Mouse (Mus musculus) E14TG2a.4 (cell line): ENCODE measurements around the gene Cd207.

Experiments used
- H3K27me3 ChIP-seq: 2 replicates; pipeline ENCODE4 v1.6.1; 2014; ENCODE audit warnings: low read length, control low read depth; ENCODE audit not compliant: insufficient read depth
- H3K36me3 ChIP-seq: 2 replicates; pipeline ENCODE4 v1.6.1; 2014; ENCODE audit warnings: low read length, control low read depth; ENCODE audit not compliant: insufficient read depth
- H3K4me1 ChIP-seq: replicated peaks from 2 replicates; pipeline ENCODE4 v1.6.1; 2014; ENCODE audit warnings: low read depth, low read length, control low read depth
- H3K4me3 ChIP-seq: replicated peaks from 2 replicates; pipeline ENCODE4 v1.5.1; 2014; ENCODE audit warnings: mild to moderate bottlenecking, low read length
- H3K9me3 ChIP-seq: 2 replicates; pipeline ENCODE4 v1.6.1; 2014; ENCODE audit warnings: low read length, control low read depth
- CTCF ChIP-seq: conservative IDR thresholded peaks from 2 replicates; pipeline ENCODE4 v1.5.1; 2014; ENCODE audit warnings: low read length
- NANOG ChIP-seq: IDR thresholded peaks from 2 replicates; pipeline ENCODE4 v1.6.1; 2014; ENCODE audit warnings: borderline replicate concordance, low read length, mixed read lengths
- POU5F1 ChIP-seq: IDR thresholded peaks from 2 replicates; pipeline ENCODE4 v1.6.1; 2014; ENCODE audit warnings: low read length, borderline replicate concordance

The Cd207 gene

DNA sequence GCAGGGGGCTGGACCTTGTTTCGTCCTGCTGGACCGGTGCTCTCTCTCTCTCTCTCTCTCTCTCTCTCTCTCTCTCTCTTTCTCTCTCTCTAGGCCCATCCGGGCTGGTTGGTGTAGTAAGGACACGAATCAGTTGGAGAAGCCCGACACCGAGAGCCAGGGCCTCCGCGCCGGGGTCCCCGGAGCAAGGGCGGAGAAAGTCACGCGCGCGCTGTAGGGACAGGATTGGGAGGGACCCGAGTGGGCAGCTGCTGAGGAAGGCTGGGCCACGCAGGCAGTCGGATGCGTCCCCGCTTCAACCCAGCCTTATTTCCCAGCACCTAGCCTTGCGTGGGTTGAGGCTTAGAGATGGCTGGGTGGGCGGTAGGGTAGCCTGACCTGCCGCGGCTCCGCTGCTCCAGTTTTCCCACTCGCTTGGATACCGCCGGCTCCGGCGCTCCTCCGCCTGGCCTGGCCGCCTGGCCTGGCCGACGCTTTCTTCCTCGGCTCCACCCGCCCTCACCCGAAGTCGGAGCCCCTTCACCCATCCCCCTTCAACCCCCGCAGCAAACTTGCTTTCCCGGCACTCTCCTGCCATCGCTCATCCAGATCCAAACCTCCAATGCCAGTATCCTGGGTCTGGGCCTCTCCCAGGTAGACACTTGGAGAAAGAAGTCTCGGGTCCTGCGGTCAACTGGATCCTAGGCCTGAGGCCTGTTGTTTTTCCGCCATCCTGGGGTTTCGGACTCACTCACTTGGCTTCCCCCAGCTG lies 34.2 kb upstream of the Cd207 start:
- H3K4me1 ChIP-seq: peaks cover 71% of the 10 kb centered on the region
- H3K4me3 ChIP-seq: peak overlapping the region; percentile 80
- H3K36me3 ChIP-seq: no peaks in the 10 kb centered on the region
- H3K27me3 ChIP-seq: peaks cover 96% of the 10 kb centered on the region
- H3K9me3 ChIP-seq: no peaks in the 10 kb centered on the region
- TF ChIP-seq CTCF (no peak), POU5F1 (no peak), NANOG (no peak)

DNA sequence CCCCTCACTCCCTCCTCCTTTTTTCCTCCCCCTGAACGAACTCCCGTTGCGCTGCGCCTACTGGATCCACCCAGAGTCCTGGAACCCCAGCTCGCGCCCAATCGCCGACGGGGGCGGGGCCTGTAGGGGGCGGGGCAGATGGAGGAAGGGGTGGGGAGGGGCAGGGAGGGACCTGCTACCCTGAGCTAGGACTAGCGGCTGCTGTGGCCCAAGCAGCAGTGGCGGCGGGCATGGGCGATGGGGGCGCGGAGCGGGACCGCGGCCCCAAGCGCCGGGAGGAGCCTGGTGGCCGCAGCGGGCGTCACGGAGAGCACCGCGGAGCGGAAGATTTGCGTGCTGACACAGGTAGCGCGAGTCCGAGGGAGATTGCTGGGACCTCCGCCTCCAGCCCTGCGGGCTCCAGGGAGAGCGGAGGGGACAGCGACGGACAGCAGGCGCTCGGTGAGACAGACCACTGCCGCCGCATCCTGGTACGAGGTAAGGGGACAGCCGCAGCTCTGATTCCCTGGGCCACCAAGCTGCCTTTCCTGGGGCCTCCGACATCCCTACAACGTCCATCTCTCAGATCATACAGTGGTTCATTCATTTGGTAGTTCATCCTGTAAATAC lies 33.5 kb upstream of the Cd207 start, which contains the start of gene Vax2:
Gene Vax2, plus strand, starts transcription at position 198 of the 609 bp plus-strand sequence.
- H3K4me1 ChIP-seq: peaks cover 69% of the 10 kb centered on the region
- H3K36me3 ChIP-seq: no peaks in the 10 kb centered on the region
- TF ChIP-seq CTCF: no peak
- TF ChIP-seq NANOG: no peak
- TF ChIP-seq POU5F1: no peak

DNA sequence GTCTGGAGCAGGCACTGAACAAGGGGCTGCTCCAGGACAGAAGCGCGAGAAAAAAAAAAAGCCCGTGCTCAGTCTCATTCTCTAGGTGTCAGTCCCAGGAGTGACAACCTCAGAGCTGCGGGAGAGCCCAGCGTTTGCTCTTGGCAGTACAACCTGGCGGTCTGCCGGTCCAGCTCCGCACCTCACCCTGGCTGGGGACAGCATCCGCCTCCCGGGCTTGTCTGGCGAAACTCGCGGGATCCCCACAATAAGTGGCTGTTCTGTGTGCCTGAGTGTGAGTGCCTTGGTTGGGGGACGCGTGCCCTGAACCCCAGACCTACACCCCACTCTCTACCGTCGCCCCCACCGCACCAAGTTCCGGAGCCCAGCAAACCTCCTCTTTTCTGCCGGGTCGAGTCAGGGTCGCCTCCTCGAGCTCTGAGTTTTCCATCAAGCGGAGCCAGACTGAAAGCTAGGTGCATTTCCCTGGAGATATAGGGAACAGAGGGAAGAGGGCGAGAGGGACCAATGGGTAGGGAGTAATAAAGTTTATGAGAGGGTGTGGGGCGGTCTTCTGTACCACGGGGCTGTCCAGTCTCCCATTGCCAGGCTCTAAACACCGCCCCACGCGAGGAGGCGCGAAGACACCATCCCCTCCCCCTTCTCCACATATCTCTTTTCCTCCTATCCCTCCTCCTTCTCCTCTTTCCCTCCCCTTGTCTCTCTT lies 32.9 kb upstream of the Cd207 start:
- TF ChIP-seq CTCF (no peak), NANOG (no peak), POU5F1 (no peak)
- H3K27me3 ChIP-seq: peaks cover 98% of the 10 kb centered on the region

More for the DNA sequence above, 33.5 kb upstream of the Cd207 start, which contains the start of gene Vax2:
- no peaks in the 10 kb centered on the region for H3K9me3 ChIP-seq
- H3K27me3 ChIP-seq: peaks cover 98% of the 10 kb centered on the region
- H3K4me3 ChIP-seq: peak within 1 kb of the TSS; percentile 80

DNA sequence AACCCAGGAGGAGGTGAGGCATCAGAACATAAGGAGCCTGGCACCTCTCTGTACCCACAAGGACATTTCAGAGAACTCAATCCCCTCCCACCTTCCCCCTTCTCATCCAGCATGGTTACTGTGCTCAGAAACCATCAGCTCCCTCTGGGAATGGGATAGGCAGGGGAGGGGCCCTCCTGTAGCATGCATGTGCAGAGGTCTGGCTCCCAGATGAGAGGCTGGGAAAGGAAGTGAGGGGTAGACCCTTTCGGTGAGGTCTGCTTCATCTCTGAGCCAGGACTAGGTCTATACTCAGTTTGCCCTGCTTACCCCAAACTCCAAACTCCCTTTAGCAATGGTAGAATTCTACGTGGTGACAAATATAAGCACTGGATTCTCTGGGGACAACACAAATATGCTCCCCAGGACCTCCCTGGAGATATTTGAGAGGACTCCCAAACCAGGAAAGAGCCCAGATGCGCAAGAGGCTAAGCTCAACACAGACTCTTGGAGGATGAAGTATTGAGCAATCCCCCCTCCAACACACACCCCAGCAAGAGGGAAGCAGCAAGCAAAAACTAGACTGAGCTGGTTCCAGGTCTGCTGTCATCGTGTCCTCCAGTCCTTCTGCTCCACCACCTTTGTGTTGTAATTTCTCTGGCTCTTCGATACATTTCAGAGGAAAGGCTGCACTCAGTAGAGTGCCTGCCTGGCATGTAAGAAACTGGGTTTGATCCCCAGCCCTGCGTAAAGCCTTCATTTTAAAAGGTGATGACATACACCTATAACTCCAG lies 30.3 kb upstream of the Cd207 start:
- H3K4me3 ChIP-seq: no peak overlapping the region
- TF ChIP-seq CTCF (no peak), POU5F1 (no peak), NANOG (no peak)
- no peaks in the 10 kb centered on the region for H3K9me3 ChIP-seq
- no peaks in the 10 kb centered on the region for H3K36me3 ChIP-seq
- H3K27me3 ChIP-seq: peaks cover 97% of the 10 kb centered on the region
- peaks cover 46% of the 10 kb centered on the region for H3K4me1 ChIP-seq

More for the DNA sequence above, 32.9 kb upstream of the Cd207 start:
- Histone ChIP-seq H3K4me3 (peak overlapping the region; percentile 72), H3K36me3 (no peaks in the 10 kb centered on the region), H3K4me1 (peaks cover 62% of the 10 kb centered on the region), H3K9me3 (no peaks in the 10 kb centered on the region)

DNA sequence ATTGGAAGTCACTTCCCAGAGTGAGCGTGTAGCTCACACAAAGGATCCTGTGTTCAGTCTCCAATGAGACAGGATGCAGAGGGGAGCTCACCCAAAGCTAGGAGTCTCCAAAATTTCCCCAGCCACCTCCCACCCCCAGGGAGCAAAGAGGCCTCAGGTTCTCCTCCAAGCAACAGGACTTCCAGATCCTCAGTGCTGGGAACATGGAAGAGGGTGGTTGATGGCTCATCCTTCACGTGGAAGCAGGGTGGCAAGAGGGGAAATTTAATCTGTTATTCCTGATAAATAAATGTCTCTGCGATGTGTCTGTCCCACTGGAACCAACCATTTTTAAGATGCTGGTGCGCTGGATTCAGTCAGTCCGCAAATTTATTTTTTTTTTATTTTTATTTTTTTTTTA lies 27.0 kb upstream of the Cd207 start:
- TF ChIP-seq CTCF: no peak
- TF ChIP-seq POU5F1: no peak
- TF ChIP-seq NANOG: no peak
- no peak overlapping the region for H3K4me3 ChIP-seq
- H3K9me3 ChIP-seq: no peaks in the 10 kb centered on the region
- H3K27me3 ChIP-seq: peaks cover 93% of the 10 kb centered on the region
- H3K36me3 ChIP-seq: no peaks in the 10 kb centered on the region
- H3K4me1 ChIP-seq: peaks cover 43% of the 10 kb centered on the region

DNA sequence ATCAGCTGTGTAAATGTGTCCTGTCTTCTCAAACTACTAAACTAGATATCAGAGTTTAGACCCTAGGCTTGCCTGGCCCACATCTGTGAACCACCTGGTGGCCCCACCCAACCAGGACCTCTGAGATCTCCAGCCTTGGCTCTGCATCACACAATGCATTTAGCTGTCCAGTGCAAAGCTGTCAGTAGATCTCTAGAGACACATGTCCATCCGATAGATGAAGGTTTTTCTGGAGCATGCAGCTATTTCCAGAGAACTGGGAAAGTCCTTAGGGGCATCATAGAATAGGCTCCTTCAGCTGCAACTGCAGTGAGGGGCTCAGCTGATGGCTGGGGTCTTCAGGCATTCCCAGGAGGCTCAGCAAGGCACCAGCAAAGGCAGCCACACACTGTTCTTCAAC lies 26.6 kb upstream of the Cd207 start:
- peaks cover 93% of the 10 kb centered on the region for H3K27me3 ChIP-seq
- H3K36me3 ChIP-seq: no peaks in the 10 kb centered on the region
- H3K4me3 ChIP-seq: no peak overlapping the region
- peaks cover 43% of the 10 kb centered on the region for H3K4me1 ChIP-seq
- H3K9me3 ChIP-seq: no peaks in the 10 kb centered on the region
- TF ChIP-seq NANOG (no peak), POU5F1 (no peak), CTCF (no peak)

DNA sequence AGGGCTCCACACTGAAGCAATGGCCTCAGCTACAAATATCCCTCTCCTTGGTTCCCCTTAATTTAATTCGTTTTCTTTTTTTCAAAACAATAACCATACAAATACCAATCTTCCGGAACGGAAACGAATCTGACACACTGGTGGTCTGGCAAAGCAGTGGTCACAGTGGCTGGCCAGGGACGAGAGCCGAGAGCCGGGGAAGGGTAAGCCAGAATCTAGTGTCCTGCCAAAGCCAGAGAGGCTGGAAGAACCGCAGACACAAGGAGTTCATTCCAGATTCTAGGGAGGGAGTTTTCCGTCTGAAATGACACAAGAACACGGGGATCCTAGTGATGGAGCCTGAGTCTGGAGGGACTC lies 26.0 kb upstream of the Cd207 start:
- H3K4me1 ChIP-seq: peaks cover 46% of the 10 kb centered on the region
- no peak overlapping the region for H3K4me3 ChIP-seq
- TF ChIP-seq POU5F1 (no peak), NANOG (no peak), CTCF (no peak)
- H3K27me3 ChIP-seq: peaks cover 91% of the 10 kb centered on the region
- H3K9me3 ChIP-seq: no peaks in the 10 kb centered on the region
- H3K36me3 ChIP-seq: no peaks in the 10 kb centered on the region

DNA sequence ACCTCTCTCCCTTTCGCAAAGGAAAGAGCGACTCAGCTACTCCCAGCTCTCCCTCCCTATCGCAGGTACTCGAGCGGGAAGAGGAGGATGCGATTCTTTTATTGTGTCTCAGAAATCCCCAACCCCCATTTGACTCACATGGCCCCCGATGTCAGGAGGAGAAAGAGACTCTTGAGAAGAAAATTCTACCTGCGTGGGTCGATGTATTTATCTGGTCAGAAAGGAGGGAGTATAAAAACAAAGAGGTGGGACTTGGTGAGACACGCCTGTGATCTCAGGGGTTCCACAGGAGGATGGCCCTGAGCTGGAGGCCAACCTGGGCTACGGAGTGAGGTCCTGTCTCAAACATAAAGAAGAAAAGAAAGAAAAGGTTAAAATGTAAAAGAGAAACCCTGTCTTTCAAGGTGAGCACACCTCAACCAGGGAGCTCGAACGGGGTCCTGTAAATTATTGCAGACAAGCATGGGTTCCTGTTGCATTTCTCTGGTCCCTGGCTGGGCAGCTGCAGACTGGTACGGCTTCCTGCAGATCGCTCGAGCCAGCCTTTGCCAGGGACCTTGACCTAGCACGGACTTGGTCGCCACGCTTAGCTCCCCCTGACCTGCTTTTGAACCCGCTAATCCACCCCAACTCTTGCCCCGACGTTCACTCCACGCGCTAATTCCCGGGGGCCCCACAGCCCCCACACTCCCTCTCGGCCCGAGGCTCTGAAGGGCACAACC lies 25.5 kb upstream of the Cd207 start:
- TF ChIP-seq CTCF (no peak), POU5F1 (no peak), NANOG (no peak)
- Histone ChIP-seq H3K9me3 (no peaks in the 10 kb centered on the region), H3K36me3 (no peaks in the 10 kb centered on the region), H3K27me3 (peaks cover 91% of the 10 kb centered on the region), H3K4me3 (peak overlapping the region; percentile 57), H3K4me1 (peaks cover 49% of the 10 kb centered on the region)
